Mouse (Mus musculus): ENCODE measurements around the gene Phf23.

The Phf23 gene

DNA sequence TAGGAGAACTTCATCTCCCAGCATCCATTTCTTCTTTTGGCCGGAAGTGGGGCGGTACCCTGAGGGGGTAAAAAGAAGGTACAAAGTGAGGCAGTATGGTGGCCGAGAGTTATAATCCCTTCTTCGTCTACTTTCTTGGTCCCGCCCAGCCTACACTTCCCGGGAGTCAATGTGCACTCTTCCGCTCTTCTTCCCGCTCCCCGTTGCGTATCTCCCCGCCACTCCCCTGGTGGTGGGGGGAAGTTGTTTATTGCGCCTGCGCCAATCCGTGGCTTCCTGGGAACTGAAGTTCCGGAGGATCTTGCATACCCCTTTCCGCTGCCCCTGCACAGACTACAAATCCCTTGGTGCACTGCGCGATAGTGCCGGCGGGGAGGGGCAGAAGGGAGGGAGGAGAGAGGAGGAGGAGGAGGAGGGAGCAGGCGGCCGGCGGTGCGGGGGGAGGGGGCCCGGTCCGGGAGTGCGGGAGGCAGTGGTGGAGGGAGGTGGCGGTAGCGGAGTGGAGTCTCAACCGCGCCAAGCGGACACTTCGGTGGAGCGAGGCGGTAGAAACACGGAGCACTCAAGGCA lies at the start of gene Phf23:
Gene Phf23, plus strand, starts transcription at position 387 of the 570 bp plus-strand sequence.
- POLR2A ChIA-PET, result interaction anchor here (0.7 to 3.9 kb wide), 22 partner anchors 10 to 236 kb away, joined by 3 to 97 read pairs (median 9); partner anchors contain the start of genes Ctdnep1 (in 3 of the 4), Eif5a (in 2 of the 4), Elp5 (in 2 of the 4) and 2810408A11Rik (in 1 of the 4)

DNA sequence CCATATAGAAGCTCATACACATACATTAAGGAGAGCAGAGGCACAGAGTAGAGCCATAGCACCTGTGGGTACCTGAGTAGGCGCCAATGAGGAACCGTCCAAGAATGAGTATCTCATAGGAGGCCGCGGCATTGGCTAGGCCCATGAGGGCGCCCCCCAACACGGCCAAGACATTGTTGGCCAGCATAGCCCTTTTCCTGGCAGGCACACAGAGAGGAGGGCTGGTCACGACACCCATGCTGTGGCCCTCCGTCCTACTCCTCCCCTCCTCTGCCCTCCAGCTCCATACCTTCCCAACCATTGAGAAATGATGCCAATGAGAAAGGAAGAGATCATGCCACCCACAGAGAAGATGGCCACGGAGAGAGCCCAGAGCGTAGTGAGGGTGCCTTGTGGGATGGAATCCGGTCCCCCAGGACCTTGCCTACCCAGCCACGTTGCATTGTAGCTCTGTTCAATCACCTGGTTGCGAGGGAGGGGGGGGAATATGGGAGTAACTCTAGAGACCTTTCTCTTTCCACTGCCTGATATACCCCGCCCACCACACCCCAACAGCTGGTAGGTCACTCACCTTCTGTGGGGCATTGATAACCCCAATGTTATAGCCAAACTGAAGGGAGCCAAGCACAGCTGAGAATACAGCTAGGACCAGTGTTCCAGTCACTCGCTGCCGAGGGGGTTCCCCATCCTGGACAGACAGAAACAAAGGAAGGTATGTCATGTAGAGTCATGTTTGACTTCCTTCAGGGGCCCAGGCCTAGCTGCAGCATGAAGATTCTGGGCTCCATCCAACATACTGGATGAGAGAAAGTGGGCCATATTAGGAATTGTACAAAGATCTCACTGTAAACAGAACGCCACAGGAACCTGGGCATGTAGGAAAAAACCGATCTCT lies 49.3 kb upstream of the Phf23 start:
- CTCF ChIA-PET, result interaction anchor here (0.5 to 10.3 kb wide), 15 partner anchors 9 to 1507 kb away, joined by 3 to 378 read pairs (median 4); partner anchors contain the start of genes Ybx2 (in 2 of the 4) and Dvl2 (in 1 of the 4)
- POLR2A ChIA-PET, result interaction anchor here (0.6 to 19.7 kb wide), 36 partner anchors 10 to 380 kb away, joined by 3 to 350 read pairs (median 6); partner anchors contain the start of genes Ctdnep1 (in 3 of the 4), Ybx2 (in 3 of the 4), Cldn7 (in 2 of the 4) and Eif5a (in 2 of the 4)

More for the DNA sequence above, at the start of gene Phf23:
- CTCF ChIA-PET, result interaction anchor here in 1 of 4 experiments (0.9 to 1.2 kb wide), 2 partner anchors 47 to 63 kb away, joined by 3 to 5 read pairs; partner anchors contain the start of gene Slc2a4

DNA sequence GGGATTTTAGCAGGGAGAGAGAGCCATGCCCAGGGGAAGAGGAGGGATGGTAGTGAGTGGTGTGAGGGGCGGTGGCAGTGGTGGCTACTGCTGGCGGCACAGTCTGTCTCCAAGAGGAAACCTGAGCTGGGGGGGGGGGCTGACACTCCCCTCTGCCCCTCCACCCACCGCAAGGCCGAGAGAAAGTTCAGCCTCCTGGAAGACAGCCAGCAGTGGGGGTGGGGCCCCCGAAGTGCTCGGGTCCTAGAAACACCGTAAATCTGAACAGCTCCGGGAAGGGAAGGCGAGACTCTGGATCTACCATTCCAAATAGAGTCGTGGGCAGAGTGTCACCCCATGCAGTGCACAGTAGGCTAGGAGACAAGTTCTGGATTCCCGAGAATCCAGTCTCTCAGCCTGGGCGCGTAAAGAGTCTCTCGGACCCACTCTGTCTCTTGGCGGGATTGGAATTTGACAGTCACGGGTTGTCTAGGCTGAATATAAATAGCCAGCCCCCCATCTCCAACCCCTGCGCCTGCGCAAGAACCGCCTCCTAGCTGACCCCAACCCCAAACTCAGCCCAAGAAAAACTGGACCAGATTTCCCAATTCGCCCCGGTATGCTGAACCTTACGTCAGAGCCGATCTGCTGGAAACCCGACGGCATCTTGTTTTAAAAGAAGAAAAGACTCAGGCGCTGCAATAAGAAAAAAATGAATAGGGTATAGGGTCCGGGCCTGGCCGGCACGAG lies 48.1 kb upstream of the Phf23 start:
- CTCF ChIA-PET, result interaction anchor here (0.5 to 10.3 kb wide), 26 partner anchors 9 to 564 kb away, joined by 3 to 378 read pairs (median 12); partner anchors contain the start of genes Ybx2 (in 4 of the 4), Slc16a11 (in 2 of the 4), Cldn7 (in 1 of the 4) and Dvl2 (in 1 of the 4)
- POLR2A ChIA-PET, result interaction anchor here (0.5 to 19.7 kb wide), 54 partner anchors 8 to 391 kb away, joined by 3 to 350 read pairs (median 6); partner anchors contain the start of genes Ctdnep1 (in 3 of the 4), Ybx2 (in 3 of the 4), Cldn7 (in 2 of the 4) and Eif5a (in 2 of the 4)

DNA sequence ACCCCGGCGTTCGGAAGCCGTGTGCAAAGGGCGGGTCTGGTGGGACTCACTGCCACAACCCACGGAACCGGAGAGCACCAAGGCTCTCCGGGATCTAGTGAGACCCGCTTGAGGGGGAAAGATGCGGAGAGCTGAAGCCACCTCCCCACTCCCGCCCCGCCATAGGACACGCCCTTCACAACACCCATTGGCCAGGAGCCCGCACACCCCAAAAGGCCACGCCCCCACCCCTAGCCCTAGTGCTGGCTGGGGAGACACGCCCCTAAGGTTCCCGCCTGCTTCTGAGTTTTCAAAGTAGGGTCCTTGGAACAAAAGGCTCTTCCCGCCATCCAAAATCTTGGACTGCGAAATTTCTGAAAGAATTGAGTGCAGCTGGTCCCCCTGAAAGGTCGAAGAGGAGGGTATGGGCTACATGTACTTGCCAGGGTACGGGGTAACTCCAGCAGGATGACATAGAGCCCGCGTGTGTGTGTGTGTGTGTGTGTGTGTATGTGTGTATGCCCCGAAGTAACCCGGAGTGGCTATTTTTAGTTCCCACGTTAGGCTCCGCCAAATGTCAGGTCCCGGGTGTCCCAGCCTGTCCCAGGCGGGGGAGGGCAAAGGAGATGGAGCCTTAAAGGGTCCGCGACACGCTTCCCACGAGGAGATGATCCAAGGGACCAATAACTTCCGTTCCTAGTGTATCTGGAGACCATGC lies 47.4 kb upstream of the Phf23 start, which contains the start of gene Slc2a4:
Gene Slc2a4, minus strand, starts transcription at position 123 of the 697 bp plus-strand sequence.
- POLR2A ChIA-PET, result interaction anchor here (0.5 to 19.7 kb wide), 80 partner anchors 10 to 368 kb away, joined by 3 to 350 read pairs (median 5); partner anchors contain the start of genes Ctdnep1 (in 3 of the 4), Eif5a (in 3 of the 4), Elp5 (in 3 of the 4) and Tmem95 (in 3 of the 4)
- CTCF ChIA-PET, result interaction anchor here (0.5 to 10.3 kb wide), 117 partner anchors 8 to 699 kb away, joined by 3 to 378 read pairs (median 4); partner anchors contain the start of genes Ybx2 (in 4 of the 4), Eif5a (in 3 of the 4), Tmem95 (in 3 of the 4) and Cldn7 (in 2 of the 4)

DNA sequence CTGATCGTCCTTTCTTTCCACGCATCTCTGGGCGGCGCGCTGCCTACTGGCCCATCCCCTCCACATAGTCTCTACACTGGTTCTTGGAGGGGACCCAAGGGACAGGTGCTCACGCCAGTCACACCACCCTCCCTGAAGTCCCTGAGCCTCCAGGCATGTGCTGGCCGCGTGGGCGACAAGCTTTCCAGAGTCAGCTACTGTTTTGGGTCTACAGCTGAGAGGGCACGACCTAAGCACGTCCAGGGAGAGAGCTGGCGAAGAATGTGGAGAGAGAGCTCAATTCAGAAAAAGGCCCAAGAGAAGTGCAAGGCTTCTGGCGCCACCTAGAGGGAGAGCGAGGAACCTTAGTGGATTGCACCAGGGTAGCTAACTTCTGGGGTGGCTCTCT lies 46.8 kb upstream of the Phf23 start:
- CTCF ChIA-PET, result interaction anchor here (0.5 to 10.3 kb wide), 121 partner anchors 9 to 698 kb away, joined by 3 to 378 read pairs (median 4); partner anchors contain the start of genes Ybx2 (in 4 of the 4), Eif5a (in 3 of the 4), Tmem95 (in 3 of the 4) and Cldn7 (in 2 of the 4)
- POLR2A ChIA-PET, result interaction anchor here (0.7 to 19.7 kb wide), 67 partner anchors 10 to 369 kb away, joined by 3 to 350 read pairs (median 5); partner anchors contain the start of genes Ctdnep1 (in 3 of the 4), Eif5a (in 3 of the 4), Elp5 (in 3 of the 4) and Ybx2 (in 3 of the 4)

DNA sequence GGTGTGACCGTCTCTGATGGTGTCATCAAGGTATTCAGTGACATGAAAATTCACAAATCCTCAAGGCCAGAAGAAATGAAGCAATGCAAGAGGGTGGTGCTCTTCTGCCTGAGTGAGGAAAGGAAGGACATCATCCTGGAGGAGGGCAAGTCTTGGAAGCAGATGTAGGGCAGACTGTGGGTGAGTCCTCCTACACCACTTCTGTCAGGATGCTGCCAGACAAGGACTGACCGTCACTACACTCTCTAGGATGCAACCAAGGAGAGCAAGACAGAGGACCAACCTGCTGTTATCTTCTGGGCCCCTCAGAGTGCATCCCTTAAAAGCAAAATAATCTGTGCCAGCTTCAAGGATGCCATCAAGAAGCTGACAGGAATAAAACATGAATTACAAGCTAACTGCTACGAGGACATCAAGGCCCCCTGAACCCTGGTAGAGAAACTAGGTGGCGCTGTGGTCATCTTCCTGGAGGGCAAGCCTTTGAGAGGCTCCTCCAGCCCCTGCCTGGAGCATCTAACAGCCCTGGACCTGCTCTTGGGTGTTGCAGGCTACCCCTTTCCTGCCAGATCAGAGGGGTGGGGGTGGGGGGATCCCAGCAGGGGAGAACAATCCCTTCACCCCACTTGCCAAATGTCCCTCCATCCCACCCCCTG lies 44.6 kb upstream of the Phf23 start:
- POLR2A ChIA-PET, result interaction anchor here in 3 of 4 experiments (0.5 to 9.5 kb wide), 12 partner anchors 10 to 289 kb away, joined by 3 to 245 read pairs (median 4); partner anchors contain the start of genes Eif5a (in 2 of the 3), Ybx2 (in 2 of the 3), Gm21988 (in 1 of the 3) and Rnasek (in 1 of the 3)
- CTCF ChIA-PET, result interaction anchor here (0.5 to 10.3 kb wide), 30 partner anchors 8 to 871 kb away, joined by 3 to 378 read pairs (median 4); partner anchors contain the start of genes Tmem95 (in 2 of the 4), Ybx2 (in 2 of the 4), Arrb2 (in 1 of the 4) and Cldn7 (in 1 of the 4)

DNA sequence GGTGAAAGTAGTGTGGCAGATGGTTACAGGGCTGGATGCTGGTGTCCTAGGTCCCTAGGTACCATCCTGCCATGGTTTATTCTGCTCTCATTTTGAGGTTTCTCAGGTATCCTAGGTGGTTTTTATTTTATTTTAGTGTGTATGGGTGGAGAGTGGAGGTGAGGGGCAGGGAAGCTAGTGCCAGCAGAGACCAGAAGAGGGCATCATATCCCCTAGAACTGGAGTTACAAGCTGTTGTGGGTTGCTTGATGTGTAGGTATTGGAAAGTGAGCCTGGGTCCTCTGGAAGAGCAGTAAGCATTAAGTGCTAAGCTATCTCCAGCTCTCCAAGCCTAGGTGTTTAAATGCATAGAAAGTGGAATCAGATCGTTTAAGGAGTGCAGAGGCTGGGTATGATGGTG lies 43.3 kb upstream of the Phf23 start:
- POLR2A ChIA-PET, result interaction anchor here in 3 of 4 experiments (0.9 to 9.5 kb wide), 6 partner anchors 16 to 153 kb away, joined by 3 to 245 read pairs (median 3); partner anchors contain the start of genes Ybx2 (in 2 of the 3) and Ctdnep1 (in 1 of the 3)

DNA sequence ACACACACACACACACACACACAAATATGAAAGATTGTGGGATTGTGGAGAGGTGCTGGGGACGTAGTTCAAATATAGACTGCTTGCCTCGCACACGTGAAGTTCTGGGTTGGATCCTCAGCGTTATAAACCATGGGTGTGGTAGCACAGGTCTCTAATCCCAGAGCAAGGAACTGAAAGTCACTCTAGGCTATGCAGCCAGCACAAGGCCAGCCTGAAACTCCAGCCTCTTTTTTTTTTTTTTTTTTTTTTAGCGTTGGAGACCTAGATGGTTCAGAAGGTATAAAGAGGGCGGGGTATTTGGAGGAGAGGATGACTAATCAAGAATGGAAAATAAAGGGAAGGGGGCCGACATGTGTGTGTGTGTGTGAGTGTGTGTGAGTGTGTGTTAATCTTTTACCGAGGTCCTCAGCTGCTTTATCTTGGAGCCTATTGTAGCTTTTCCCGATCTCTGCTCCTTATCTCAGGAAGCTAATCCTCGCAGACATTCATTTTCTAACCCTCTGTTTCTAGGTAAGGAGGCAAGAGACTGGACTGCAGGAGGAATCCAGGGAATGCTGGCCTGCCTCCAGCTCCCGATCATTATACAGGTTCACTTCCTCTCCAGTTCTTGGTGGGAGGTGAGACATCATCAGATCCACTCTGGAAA lies 42.2 kb upstream of the Phf23 start:
- POLR2A ChIA-PET, result interaction anchor here in 3 of 4 experiments (0.8 to 1.8 kb wide), 8 partner anchors 13 to 154 kb away, joined by 3 to 5 read pairs (median 3); partner anchors contain the start of genes Ctdnep1 (in 1 of the 3), Gps2 (in 1 of the 3) and Ybx2 (in 1 of the 3)
- CTCF ChIA-PET, result interaction anchor here (0.6 to 10.3 kb wide), 6 partner anchors 11 to 249 kb away, joined by 3 to 378 read pairs (median 7); partner anchors contain the start of genes Ybx2 (in 2 of the 4) and Cldn7 (in 1 of the 4)

More for the DNA sequence above, 43.3 kb upstream of the Phf23 start:
- CTCF ChIA-PET, result interaction anchor here (0.6 to 10.3 kb wide), 12 partner anchors 13 to 250 kb away, joined by 3 to 378 read pairs (median 4); partner anchors contain the start of gene Ybx2 (in 2 of the 4)

DNA sequence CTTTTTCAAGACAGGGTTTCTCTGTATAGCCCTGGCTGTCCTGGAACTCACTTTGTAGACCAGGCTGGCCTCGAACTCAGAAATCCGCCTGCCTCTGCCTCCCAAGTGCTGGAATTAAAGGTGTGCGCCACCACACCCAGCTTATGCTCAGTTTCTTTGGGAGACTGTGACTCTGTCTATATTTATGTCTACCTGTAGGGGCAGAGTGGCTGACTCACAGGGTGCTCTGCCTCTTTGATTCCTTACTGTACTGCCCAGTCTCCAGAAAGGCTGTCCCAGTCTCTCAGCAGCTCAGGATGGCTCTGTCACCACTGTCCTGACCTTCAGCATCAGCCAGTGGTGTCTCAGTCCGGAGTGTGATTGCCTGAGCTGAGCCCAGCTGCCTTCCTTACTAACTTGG lies 40.0 kb upstream of the Phf23 start:
- ChIA-PET CTCF (interaction anchor here (0.6 to 1.1 kb wide), 6 partner anchors 10 to 267 kb away, joined by 3 to 6 read pairs (median 4); no protein-coding TSS in a partner anchor), POLR2A (interaction anchor here in 3 of 4 experiments (0.6 to 1.6 kb wide), 10 partner anchors 9 to 39 kb away, joined by 3 to 8 read pairs (median 3); partner anchors contain the start of gene Cldn7 (in 2 of the 3))

DNA sequence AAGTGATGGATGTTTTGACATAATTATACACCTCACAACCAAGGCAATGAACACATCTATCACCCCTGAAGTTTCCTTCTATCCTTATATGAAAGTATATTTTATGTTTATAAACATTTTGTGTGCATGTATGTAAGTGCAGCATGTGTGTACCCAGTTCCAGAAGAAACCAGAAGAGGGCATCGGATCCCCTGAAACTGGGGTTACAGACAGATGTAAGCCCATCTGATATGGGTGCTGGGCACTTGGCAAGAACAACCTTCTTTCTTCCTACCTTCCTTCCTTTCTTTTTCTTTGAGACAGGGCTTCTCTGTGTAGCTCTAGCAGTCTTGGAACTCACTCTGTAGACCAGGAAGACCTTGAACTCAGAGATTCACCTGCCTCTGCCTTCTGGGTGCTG lies 39.4 kb upstream of the Phf23 start:
- CTCF ChIA-PET, result interaction anchor here in 2 of 4 experiments (1.1 kb wide), 2 partner anchors 11 to 49 kb away, joined by 3 to 4 read pairs; no protein-coding TSS in a partner anchor
- POLR2A ChIA-PET, result interaction anchor here in 3 of 4 experiments (0.7 to 1.4 kb wide), 6 partner anchors 9 to 40 kb away, joined by 3 to 8 read pairs (median 3); partner anchors contain the start of gene Cldn7 (in 1 of the 3)

DNA sequence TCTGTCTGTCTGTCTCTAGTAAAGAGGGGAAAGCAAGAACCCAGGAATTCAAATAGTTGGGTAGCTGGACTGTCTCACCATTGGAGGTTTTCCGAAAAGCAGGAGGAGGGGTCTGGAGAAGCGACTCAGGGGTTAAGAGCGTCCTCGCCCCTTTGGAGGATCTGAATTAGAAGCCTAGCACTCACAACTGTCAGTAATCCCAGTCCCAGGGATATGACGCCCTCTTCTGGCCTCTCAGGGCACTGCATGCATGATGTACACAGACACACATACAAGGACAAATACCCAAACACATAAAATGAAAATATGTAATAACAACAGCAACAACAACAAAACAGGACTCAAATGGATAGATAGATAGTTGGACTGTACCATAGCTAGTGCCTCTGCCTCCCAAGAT lies 35.0 kb upstream of the Phf23 start:
- ChIA-PET POLR2A (interaction anchor here in 3 of 4 experiments (0.7 to 4.0 kb wide), 7 partner anchors 10 to 239 kb away, joined by 3 to 13 read pairs (median 3); partner anchors contain the start of genes Acap1 (in 1 of the 3), Ctdnep1 (in 1 of the 3) and Slc2a4 (in 1 of the 3)), CTCF (interaction anchor here (0.5 to 3.2 kb wide), 10 partner anchors 12 to 896 kb away, joined by 3 to 22 read pairs (median 5); partner anchors contain the start of gene Slc2a4 (in 2 of the 4))

DNA sequence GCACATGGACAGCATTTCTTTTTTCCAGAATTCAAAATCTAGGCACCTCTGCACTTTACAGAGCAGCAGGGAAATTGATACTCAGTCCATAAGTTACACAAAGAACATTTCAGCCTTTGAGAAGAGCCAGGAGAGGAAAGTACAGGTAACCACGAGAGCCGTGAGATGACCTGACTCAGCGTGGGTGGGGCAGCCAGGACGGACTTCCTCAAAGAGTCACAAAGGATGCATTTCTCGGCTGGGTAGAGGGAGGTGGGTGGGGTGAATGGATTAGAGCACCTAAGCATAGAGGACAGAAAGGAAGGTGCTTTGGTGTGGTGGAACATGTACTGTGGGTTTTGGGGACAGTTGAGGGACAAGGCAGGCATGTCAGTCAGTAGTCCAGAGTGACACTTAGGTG lies 33.7 kb upstream of the Phf23 start:
- POLR2A ChIA-PET, result interaction anchor here in 2 of 4 experiments (0.7 to 4.0 kb wide), 4 partner anchors 14 to 238 kb away, joined by 3 to 13 read pairs (median 4); partner anchors contain the start of gene Slc2a4 (in 1 of the 2)
- CTCF ChIA-PET, result interaction anchor here in 2 of 4 experiments (0.7 to 2.1 kb wide), 2 partner anchors 25 to 28 kb away, joined by 3 to 7 read pairs; no protein-coding TSS in a partner anchor

DNA sequence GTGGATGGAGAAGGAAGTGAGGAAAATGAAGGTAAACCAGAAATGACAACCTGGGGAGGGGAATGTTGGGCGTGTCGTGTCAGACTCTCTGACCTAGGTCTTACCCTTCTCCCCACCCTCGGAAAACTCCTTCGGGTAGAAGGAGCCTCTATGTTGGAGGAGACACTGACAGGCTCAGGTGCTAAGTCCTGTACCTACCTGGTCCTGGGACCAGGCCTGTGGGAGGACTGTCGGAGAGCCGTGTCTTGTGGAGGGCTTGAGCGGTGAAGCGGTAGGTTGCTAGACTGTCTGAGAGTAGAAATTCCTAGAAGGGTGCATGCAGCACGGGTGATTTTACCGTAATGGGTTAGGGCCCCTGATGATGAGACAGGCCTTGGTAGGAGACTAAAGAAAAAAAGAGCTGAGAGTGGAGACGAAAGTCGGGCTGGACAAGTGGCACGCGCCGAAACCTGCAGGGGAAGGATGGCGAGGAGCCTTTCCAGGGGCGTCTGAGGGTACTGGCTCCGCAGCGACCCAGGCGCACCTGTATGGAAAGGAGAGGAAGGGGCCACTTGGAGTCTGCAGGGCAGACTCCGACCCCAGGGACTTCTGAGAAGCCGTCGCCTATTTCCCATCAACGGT lies 30.8 kb upstream of the Phf23 start, which contains the start of gene Cldn7:
Gene Cldn7, plus strand, starts transcription at position 130 of the 621 bp plus-strand sequence.
- ChIA-PET CTCF (interaction anchor here (0.5 to 4.8 kb wide), 17 partner anchors 12 to 1214 kb away, joined by 3 to 30 read pairs (median 4); partner anchors contain the start of genes Ybx2 (in 2 of the 4) and Slc2a4 (in 1 of the 4)), POLR2A (interaction anchor here (0.7 to 9.1 kb wide), 37 partner anchors 9 to 682 kb away, joined by 3 to 62 read pairs (median 4); partner anchors contain the start of genes Ctdnep1 (in 3 of the 4), Eif5a (in 2 of the 4), Elp5 (in 2 of the 4) and Slc2a4 (in 2 of the 4))
